Mouse (Mus musculus): ENCODE measurements around the gene Tmod2. TPM values are rescaled to one million over a fixed set of nuclear protein-coding genes. Genes with fewer than 3 reads are reported as not detected.

Gene Tmod2
- polyA plus RNA-seq, 1 experiment, result 1.9 TPM

DNA sequence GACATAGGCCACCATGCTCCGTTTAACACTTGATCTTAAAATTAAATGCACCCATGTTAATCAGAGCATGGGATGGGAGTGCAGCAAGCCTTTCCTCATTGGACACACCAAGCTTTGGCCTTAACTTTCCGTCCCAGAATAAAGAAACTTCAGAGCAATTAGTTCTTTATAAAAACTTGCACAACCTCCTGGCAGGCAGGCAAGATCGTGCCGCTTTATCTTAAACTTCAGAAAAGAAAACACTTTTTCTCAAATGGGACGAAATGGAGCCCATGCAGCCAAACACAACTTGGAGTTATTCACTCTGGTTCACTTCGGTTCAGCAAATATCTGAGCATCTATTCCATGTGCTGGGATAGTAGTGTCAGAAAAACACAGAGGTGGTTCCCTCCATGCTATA is 31.8 kb downstream of the Tmod2 start:
- Histone ChIP-seq H3K4me3 (ENCODE audit: insufficient read depth, low read depth, low read length) (no peak overlapping the region), H3K27ac (replicated peaks; ENCODE audit: low read depth, low read length) (no peak overlapping the region), H3K4me1 (ENCODE audit: control insufficient read depth, insufficient read depth, insufficient read length, low read length) (no peaks in the 10 kb centered on the region)

DNA sequence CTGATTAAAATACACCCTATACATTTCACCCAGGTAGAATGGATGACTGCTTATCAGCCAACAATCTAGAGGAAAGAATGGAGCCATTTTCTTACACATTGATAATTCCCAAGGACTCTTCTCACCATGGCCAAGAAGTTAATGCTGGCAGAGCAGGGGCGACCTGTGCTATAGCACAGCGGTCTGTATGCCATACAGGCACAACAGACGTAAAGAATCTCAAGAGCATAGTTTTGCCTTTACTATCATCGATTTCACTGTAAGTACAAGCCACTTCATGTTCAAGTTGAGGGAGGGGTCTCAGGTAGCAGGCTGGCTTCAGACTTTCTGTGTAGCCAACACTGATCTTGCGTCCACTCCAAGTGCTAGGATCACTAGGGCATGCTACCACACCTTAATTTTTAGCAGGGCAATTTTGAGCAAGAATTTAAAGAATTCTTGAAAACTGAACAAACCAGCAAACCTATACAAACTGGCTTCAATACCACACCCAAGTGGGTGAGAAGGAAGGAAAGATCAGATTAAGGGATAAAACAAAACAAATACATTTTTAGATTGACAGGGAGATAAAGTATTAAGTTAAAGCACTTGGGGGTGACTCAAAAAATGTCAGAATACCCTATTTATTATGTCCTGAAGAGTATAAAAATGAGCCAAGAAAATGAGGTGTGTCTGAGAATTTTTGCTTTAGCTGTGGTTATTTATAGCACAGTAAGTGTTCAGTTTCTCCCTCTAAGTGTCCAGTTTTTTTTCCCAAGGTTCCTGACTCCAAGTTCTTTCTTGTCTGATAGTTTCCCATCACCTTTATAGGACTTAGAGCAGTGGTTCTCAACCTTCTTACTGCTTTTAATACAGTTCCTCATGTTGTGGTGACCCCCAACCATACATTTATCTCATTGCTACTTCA is 39.8 kb downstream of the Tmod2 start:
- Histone ChIP-seq H3K4me3 (ENCODE audit: insufficient read depth, low read depth, low read length) (no peak overlapping the region), H3K4me1 (ENCODE audit: control insufficient read depth, insufficient read depth, insufficient read length, low read length) (no peaks in the 10 kb centered on the region), H3K27ac (replicated peaks; ENCODE audit: low read depth, low read length) (no peak overlapping the region)

- H3K4me1 ChIP-seq (ENCODE audit: control insufficient read depth, insufficient read depth, insufficient read length, low read length), result no peaks in the 10 kb centered on the region
- no peak overlapping the region for H3K27ac ChIP-seq (replicated peaks; ENCODE audit: low read depth, low read length)
Observed at GRCm38 (mm10) chr9:75568399-75568798, 42.7 kb downstream of the Tmod2 start.

DNA sequence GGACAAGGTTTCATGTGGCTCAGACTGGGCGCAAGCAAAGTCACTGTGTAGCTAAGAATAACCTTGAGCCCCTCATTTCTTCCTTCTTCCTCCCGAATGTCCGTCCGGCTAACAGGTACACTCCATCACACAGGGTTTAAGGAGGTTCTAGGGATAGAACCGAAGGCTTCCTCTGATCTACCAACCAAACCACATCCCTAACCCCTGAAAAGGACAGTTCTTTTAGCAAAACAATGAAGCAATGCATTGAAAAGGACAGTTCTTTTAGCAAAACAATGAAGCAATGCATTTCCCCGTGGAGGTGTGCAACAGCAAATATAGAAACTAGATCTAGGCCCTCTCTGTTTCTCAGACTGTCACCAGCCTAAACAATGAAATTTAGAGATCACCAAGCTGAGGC is 46.2 kb downstream of the Tmod2 start:
- Histone ChIP-seq H3K27ac (replicated peaks; ENCODE audit: low read depth, low read length) (no peak overlapping the region), H3K4me3 (ENCODE audit: insufficient read depth, low read depth, low read length) (no peak overlapping the region), H3K4me1 (ENCODE audit: control insufficient read depth, insufficient read depth, insufficient read length, low read length) (no peaks in the 10 kb centered on the region)

More at GRCm38 (mm10) chr9:75568399-75568798, 42.7 kb downstream of the Tmod2 start:
- H3K4me3 ChIP-seq (ENCODE audit: insufficient read depth, low read depth, low read length), result no peak overlapping the region

GRCm38 (mm10) chr9:75563622-75564021 is 47.5 kb downstream of the Tmod2 start:
- H3K27ac ChIP-seq (replicated peaks; ENCODE audit: low read depth, low read length), result no peak overlapping the region
- no peak overlapping the region for H3K4me3 ChIP-seq (ENCODE audit: insufficient read depth, low read depth, low read length)
- H3K4me1 ChIP-seq (ENCODE audit: control insufficient read depth, insufficient read depth, insufficient read length, low read length), result no peaks in the 10 kb centered on the region

GRCm38 (mm10) chr9:75563176-75563575 is 47.9 kb downstream of the Tmod2 start:
- Histone ChIP-seq H3K4me3 (ENCODE audit: insufficient read depth, low read depth, low read length) (no peak overlapping the region), H3K4me1 (ENCODE audit: control insufficient read depth, insufficient read depth, insufficient read length, low read length) (no peaks in the 10 kb centered on the region), H3K27ac (replicated peaks; ENCODE audit: low read depth, low read length) (no peak overlapping the region)

GRCm38 (mm10) chr9:75561040-75561669 is 50.0 kb downstream of the Tmod2 start:
- Histone ChIP-seq H3K4me3 (ENCODE audit: insufficient read depth, low read depth, low read length) (no peak overlapping the region), H3K27ac (replicated peaks; ENCODE audit: low read depth, low read length) (no peak overlapping the region), H3K4me1 (ENCODE audit: control insufficient read depth, insufficient read depth, insufficient read length, low read length) (0 out of 2 replicates have a peak, but pooled peaks cover 2% of the 10 kb centered on the region)

GRCm38 (mm10) chr9:75560353-75560752 is 50.8 kb downstream of the Tmod2 start:
- Histone ChIP-seq H3K27ac (replicated peaks; ENCODE audit: low read depth, low read length) (no peak overlapping the region), H3K4me3 (ENCODE audit: insufficient read depth, low read depth, low read length) (no peak overlapping the region), H3K4me1 (ENCODE audit: control insufficient read depth, insufficient read depth, insufficient read length, low read length) (peaks cover 5% of the 10 kb centered on the region; the same call in 1 of the 2 replicates)

DNA sequence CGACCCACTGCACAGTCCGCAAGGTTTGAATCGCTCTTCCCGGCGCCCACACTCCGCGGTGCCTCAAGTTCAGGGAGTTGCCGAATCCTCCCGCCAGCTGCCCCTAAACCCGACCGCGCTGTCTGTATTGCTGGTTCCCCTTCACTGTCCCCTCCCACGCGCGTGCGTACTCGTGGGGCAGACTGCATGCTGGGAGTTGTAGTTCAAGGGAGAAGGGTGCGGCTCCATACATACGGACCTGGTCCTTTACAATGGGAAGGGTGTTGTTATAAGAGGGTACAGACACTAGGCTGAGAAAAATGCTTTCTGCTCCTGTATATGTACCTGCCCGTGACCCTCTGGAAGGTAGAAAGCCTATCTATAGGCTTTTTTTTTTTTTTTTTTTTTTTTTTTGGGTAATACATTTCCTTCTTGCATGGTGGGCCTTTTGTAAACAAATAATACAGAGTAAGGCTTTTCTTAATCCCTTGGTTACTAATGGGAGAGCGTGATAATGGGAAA is 51.6 kb downstream of the Tmod2 start, which contains the start of gene Tmod3:
Gene Tmod3, minus strand, starts transcription at position 146 of the 501 bp plus-strand sequence.
- H3K4me1 ChIP-seq (ENCODE audit: control insufficient read depth, insufficient read depth, insufficient read length, low read length), result peaks cover 8% of the 10 kb centered on the region; the same call in 1 of the 2 replicates
- peak within 1 kb of the TSS; percentile 94 for H3K4me3 ChIP-seq (ENCODE audit: insufficient read depth, low read depth, low read length)
- H3K27ac ChIP-seq (replicated peaks; ENCODE audit: low read depth, low read length), result peak within 1 kb of the TSS; percentile 96

- Histone ChIP-seq H3K27ac (replicated peaks; ENCODE audit: low read depth, low read length) (peak overlapping the region; percentile 96), H3K4me1 (ENCODE audit: control insufficient read depth, insufficient read depth, insufficient read length, low read length) (peaks cover 8% of the 10 kb centered on the region; the same call in 1 of the 2 replicates), H3K4me3 (ENCODE audit: insufficient read depth, low read depth, low read length) (peak overlapping the region; percentile 94)
Observed at GRCm38 (mm10) chr9:75558812-75559511, 52.2 kb downstream of the Tmod2 start.

DNA sequence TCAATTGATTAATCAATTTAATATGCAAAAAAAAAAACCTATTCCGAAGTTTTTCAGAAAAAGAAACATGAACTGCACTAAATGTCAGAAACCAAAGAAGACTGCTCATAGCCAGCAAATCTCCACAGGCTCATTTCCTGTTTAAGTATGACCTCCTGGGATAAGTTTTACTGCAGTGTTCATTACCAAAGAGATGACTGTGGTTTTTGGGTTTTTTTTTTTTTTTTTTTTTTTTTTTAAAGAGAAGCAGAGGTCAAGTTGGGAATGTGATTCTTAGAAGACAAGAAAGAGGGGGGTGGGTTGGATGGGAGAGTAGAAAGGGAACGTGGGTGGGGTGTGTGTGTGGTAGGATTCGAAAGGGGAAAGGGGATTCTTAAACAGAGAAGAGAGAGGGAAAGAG is 52.8 kb downstream of the Tmod2 start:
- Histone ChIP-seq H3K4me1 (ENCODE audit: control insufficient read depth, insufficient read depth, insufficient read length, low read length) (peaks cover 13% of the 10 kb centered on the region), H3K27ac (replicated peaks; ENCODE audit: low read depth, low read length) (peak overlapping the region; percentile 96), H3K4me3 (ENCODE audit: insufficient read depth, low read depth, low read length) (peak overlapping the region; percentile 94)

DNA sequence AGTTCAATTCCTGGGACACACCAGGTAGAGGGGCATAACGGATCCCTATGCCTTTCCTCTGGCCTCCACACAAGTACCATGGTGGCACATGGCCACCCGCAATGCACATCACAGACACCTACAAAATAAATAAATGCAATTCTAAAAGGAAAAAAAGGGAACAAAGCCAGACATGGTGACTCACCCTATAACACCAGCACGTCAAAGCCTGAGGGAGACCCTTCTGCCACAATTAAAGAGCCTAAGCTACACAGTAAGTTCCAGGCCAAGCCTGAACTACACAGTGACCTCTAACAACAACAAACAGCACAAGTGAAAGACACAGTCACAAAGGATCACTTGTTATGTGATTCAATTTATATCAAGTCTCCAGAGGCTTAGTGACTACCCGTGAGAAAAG is 57.4 kb downstream of the Tmod2 start:
- H3K4me3 ChIP-seq (ENCODE audit: insufficient read depth, low read depth, low read length), result no peak overlapping the region
- peaks cover 27% of the 10 kb centered on the region for H3K4me1 ChIP-seq (ENCODE audit: control insufficient read depth, insufficient read depth, insufficient read length, low read length)
- H3K27ac ChIP-seq (replicated peaks; ENCODE audit: low read depth, low read length), result peak overlapping the region; percentile 36; the same call in 1 of the 2 replicates

DNA sequence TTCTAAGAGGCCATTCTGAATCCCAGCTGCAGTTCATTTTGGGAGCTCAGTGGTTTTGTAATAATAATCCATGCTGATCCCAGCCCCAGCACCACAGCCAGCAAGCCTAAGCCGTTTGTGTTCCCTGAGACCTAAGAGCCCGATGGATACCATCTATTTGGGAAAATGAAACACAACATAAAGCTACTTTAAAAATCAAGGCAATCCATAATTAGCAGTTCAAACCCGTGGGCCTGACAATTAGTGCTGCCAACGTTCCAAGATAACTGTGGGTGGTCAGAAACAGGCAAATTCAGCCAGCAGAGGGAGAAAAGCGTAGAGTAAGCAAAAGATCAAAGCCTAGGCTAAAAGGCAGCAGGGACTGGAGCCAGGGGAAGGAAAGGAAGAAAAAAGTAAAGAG is 59.8 kb downstream of the Tmod2 start:
- Histone ChIP-seq H3K27ac (replicated peaks; ENCODE audit: low read depth, low read length) (peak overlapping the region; percentile 43), H3K4me3 (ENCODE audit: insufficient read depth, low read depth, low read length) (no peak overlapping the region), H3K4me1 (ENCODE audit: control insufficient read depth, insufficient read depth, insufficient read length, low read length) (peaks cover 30% of the 10 kb centered on the region)

- Histone ChIP-seq H3K4me3 (ENCODE audit: insufficient read depth, low read depth, low read length) (no peak overlapping the region; the same call in 1 of the 2 replicates), H3K27ac (replicated peaks; ENCODE audit: low read depth, low read length) (peak overlapping the region; percentile 80), H3K4me1 (ENCODE audit: control insufficient read depth, insufficient read depth, insufficient read length, low read length) (peaks cover 30% of the 10 kb centered on the region)
Observed at GRCm38 (mm10) chr9:75549010-75549409, 62.1 kb downstream of the Tmod2 start.

Data from brown adipose tissue, adult 24 weeks (tissue).